Mouse (Mus musculus): ENCODE measurements around the gene Aldh3b1. TPM values are rescaled to one million over a fixed set of nuclear protein-coding genes. Genes with fewer than 3 reads are reported as not detected.

The Aldh3b1 gene
- polyA plus RNA-seq, 1 experiment from 2014 or later, result 1.5 TPM

DNA sequence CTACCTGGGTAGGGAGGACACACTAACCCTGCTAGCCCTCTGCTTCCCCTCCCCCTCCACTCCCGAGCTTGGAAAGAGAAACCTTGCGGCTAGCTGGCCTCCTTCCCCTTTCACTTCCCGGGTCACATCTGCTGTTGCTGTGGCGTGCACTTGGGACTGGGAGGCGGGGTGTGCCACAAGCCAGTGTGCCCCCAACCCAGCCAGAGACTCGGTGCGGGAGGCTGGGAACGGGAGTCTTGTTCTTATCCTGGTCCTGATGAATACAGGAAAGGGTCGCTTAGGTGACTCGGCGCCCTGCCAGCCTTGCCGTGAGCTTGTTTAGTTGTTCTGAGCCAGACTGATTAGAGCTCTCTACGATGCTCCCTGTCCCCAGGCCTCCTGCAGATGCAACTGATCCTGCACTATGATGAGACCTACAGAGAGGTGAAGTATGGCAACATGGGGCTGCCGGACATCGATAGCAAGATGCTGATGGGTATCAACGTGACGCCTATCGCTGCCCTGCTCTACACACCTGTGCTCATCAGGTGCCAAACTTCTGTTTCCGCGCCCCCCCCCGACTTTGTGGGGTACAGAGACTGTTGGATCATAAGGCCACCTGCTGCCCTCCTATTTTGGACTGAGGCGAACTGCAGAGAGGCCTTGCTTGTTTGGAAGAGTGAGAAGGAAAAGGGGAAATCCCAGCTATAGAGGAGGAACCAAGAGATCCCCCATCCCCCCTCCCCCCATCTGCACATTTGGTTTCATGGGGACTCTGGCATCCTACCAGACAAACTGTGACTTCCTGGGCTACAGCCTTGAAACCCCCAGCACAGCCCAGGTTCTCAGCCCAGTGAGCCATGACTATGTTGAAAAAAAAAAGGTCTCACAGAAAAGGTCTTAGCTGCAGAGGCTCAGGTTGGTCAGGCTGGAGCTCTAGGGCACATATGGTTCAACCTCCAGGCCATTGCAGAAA, 6.6 kb upstream of the Aldh3b1 start:
- H3K4me3 ChIP-seq, result peak overlapping the region; percentile 39
- H3K36me3 ChIP-seq, result no peaks in the 10 kb centered on the region
- peaks cover 13% of the 10 kb centered on the region for H3K4me1 ChIP-seq
- peak overlapping the region; percentile 70 for H3K4me2 ChIP-seq (replicated peaks)
- H3K9me3 ChIP-seq, result no peaks in the 10 kb centered on the region
- peak overlapping the region; percentile 33 for H3K9ac ChIP-seq (replicated peaks)
- ATAC-seq (replicated peaks), result no peak
- 6% methylated on average over 21 of the region's 22 CpGs for WGBS
- no peak overlapping the region for H3K27ac ChIP-seq (replicated peaks)
- H3K27me3 ChIP-seq, result peaks cover 4% of the 10 kb centered on the region; the same call in 1 of the 2 replicates

- Histone ChIP-seq H3K4me3 (peak within 1 kb of the TSS; percentile 39), H3K4me2 (replicated peaks) (peak within 1 kb of the TSS; percentile 70), H3K36me3 (no peaks in the 10 kb centered on the region), H3K27me3 (peaks cover 4% of the 10 kb centered on the region; the same call in 1 of the 2 replicates), H3K4me1 (peaks cover 18% of the 10 kb centered on the region), H3K9me3 (no peaks in the 10 kb centered on the region), H3K27ac (replicated peaks) (no peak within 1 kb of the TSS), H3K9ac (replicated peaks) (peak within 1 kb of the TSS; percentile 33)
- ATAC-seq (replicated peaks), result 0 out of 2 replicates have a peak, but pooled peaks have one; percentile 51
- 8% methylated on average over 42 of the region's 42 CpGs for WGBS
Observed at GRCm38 (mm10) chr19:3935032-3935895, 5.7 kb upstream of the Aldh3b1 start, which contains the start of gene Unc93b1. Unc93b1 (plus strand) TSS chr19:3935186.

- no peak overlapping the region for H3K9ac ChIP-seq (replicated peaks)
- H3K4me3 ChIP-seq, result no peak overlapping the region
- H3K27me3 ChIP-seq, result peaks cover 4% of the 10 kb centered on the region; the same call in 1 of the 2 replicates
- 91% methylated on average over 9 of the region's 9 CpGs for WGBS
- H3K9me3 ChIP-seq, result no peaks in the 10 kb centered on the region
- no peak overlapping the region for H3K27ac ChIP-seq (replicated peaks)
- H3K4me2 ChIP-seq (replicated peaks), result no peak overlapping the region
- peaks cover 32% of the 10 kb centered on the region for H3K4me1 ChIP-seq
- no peaks in the 10 kb centered on the region for H3K36me3 ChIP-seq
- ATAC-seq (replicated peaks), result no peak
Observed at GRCm38 (mm10) chr19:3931716-3932115, 2.1 kb upstream of the Aldh3b1 start.

DNA sequence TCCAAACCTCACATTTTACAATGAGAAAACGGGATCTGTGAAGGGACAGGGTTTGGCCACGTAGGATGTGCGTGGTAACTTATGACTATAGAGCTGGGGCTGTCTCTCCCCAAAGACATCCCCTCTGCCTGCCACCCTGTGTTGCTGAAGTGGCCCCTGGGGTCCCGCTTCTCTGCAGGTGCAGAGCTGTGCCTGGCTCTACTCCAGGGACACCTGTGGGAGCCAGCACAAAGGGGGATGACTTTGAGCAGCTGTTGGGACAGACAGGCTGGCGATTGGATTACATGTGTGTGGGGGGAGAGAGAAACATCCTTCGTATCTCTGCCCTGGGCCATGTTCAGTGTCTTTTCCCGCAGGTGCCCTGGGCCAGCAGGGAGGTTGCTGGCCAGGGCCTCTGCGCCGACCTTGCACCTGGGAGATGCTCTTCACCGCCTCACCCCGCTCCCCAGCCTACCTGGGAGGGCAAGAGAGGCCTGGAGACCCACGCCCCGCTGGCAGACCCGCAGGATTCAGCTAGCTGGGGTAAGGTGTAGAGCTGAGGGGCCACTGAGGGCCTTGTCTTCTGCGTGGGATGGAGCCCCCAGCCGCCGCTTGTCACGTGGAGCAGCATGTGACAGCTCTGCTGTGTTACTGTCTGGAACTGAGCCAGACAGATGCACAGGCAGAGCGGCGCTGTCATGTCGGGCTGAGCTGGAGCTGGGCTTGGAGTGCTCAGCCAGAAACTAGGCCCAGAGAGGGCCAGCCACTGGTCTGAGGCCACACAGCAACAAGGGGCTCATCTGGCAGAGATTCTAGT, 852 bp upstream of the Aldh3b1 start:
- H3K36me3 ChIP-seq, result no peaks in the 10 kb centered on the region
- H3K4me2 ChIP-seq (replicated peaks), result no peak overlapping the region
- WGBS, result 69% methylated on average over 21 of the region's 21 CpGs
- peaks cover 4% of the 10 kb centered on the region; the same call in 1 of the 2 replicates for H3K27me3 ChIP-seq
- no peak overlapping the region for H3K4me3 ChIP-seq
- 0 out of 2 replicates have a peak overlapping the region, but pooled peaks have one; percentile 60 for H3K27ac ChIP-seq (replicated peaks)
- peaks cover 22% of the 10 kb centered on the region for H3K4me1 ChIP-seq
- H3K9ac ChIP-seq (replicated peaks), result no peak overlapping the region
- ATAC-seq (replicated peaks), result no peak
- no peaks in the 10 kb centered on the region for H3K9me3 ChIP-seq

DNA sequence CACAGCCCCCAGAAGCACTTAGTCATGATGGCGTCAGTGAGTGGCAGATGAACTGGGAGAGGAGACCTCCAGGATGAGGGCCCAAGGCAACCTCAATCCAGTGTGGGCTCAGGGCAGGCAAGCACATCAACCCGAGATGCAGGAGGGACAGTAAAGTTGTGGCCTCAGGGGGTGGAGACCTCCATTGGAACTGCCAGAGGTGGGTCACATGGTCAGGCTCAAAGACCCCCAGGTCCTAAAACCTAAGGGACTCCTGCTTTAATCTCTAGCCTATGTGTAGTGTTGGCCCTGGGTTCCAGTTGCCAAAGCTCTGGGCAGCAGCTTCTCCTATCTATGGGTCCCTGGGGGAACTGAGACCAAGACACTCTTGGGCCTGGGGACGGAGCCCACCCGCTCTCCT, 829 bp downstream of the Aldh3b1 start:
- peaks cover 19% of the 10 kb centered on the region for H3K4me1 ChIP-seq
- H3K4me3 ChIP-seq, result no peak overlapping the region
- no peaks in the 10 kb centered on the region for H3K9me3 ChIP-seq
- no peak overlapping the region for H3K9ac ChIP-seq (replicated peaks)
- whole genome bisulfite sequencing, result 81% methylated on average over 4 of the region's 4 CpGs
- no peaks in the 10 kb centered on the region for H3K27me3 ChIP-seq
- H3K4me2 ChIP-seq (replicated peaks), result no peak overlapping the region
- H3K36me3 ChIP-seq, result no peaks in the 10 kb centered on the region
- no peak for ATAC-seq (replicated peaks)
- H3K27ac ChIP-seq (replicated peaks), result 0 out of 2 replicates have a peak overlapping the region, but pooled peaks have one; percentile 60

- Histone ChIP-seq H3K4me2 (replicated peaks) (no peak overlapping the region), H3K4me1 (peaks cover 19% of the 10 kb centered on the region), H3K4me3 (no peak overlapping the region), H3K27ac (replicated peaks) (no peak overlapping the region), H3K27me3 (no peaks in the 10 kb centered on the region), H3K9me3 (no peaks in the 10 kb centered on the region), H3K9ac (replicated peaks) (no peak overlapping the region), H3K36me3 (no peaks in the 10 kb centered on the region)
- ATAC-seq (replicated peaks), result no peak
- 93% methylated on average over 4 of the region's 4 CpGs for WGBS
Observed at GRCm38 (mm10) chr19:3927989-3928388, 1.6 kb downstream of the Aldh3b1 start.

DNA sequence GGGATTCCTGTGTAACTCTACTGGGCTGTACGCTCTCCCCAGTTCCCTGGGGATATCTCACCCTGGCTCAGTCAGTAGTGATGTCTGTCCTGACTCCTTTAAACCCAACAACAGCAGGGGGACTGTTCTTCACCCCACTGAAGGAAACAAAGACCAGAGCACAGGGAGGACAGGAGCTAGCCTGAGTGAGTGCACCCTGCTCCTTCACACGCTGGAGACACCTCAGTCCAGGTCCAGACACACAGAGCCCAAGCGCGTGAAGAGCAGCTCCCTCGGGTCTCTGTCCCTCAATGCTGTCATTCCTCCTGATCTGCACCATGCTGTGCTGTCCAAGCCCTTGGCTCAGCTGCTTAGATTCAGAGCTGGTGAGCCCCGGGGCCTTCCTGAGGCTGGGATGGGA, 2.9 kb downstream of the Aldh3b1 start:
- 73% methylated on average over 6 of the region's 6 CpGs for WGBS
- ATAC-seq (replicated peaks), result no peak
- no peaks in the 10 kb centered on the region for H3K36me3 ChIP-seq
- no peak overlapping the region for H3K4me3 ChIP-seq
- no peak overlapping the region for H3K27ac ChIP-seq (replicated peaks)
- no peaks in the 10 kb centered on the region for H3K9me3 ChIP-seq
- no peak overlapping the region for H3K9ac ChIP-seq (replicated peaks)
- H3K27me3 ChIP-seq, result no peaks in the 10 kb centered on the region
- no peak overlapping the region for H3K4me2 ChIP-seq (replicated peaks)
- peaks cover 19% of the 10 kb centered on the region for H3K4me1 ChIP-seq

- Histone ChIP-seq H3K36me3 (no peaks in the 10 kb centered on the region), H3K9ac (replicated peaks) (no peak overlapping the region), H3K27ac (replicated peaks) (no peak overlapping the region), H3K4me1 (peaks cover 19% of the 10 kb centered on the region), H3K4me2 (replicated peaks) (no peak overlapping the region), H3K9me3 (no peaks in the 10 kb centered on the region), H3K4me3 (no peak overlapping the region), H3K27me3 (no peaks in the 10 kb centered on the region)
- 81% methylated on average over 3 of the region's 3 CpGs for WGBS
- no peak for ATAC-seq (replicated peaks)
Observed at GRCm38 (mm10) chr19:3926279-3926678, 3.3 kb downstream of the Aldh3b1 start.

DNA sequence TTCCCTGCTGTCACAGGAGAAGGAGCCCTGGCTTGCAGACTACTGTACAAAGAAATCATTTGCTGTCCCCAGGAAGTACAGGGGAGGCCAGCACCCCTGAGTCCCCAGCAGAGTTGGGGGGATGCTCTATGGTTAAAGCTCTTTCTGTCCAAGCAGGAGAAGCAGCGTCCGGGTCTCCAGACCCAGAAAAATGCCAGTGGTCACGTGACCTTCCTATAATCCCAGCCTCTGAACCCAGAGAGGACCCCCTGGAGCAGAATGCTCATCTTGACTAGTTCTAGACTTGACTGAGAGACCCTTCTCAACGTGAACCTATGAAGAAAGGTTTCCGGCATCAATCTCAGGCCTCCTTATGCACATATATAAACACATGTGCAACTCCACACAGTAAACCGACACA, 3.7 kb downstream of the Aldh3b1 start:
- no peak for ATAC-seq (replicated peaks)
- WGBS, result 81% methylated on average over 6 of the region's 6 CpGs

GRCm38 (mm10) chr19:3924868-3925267, 4.7 kb downstream of the Aldh3b1 start:
- no peak for ATAC-seq (replicated peaks)
- 92% methylated on average over 7 of the region's 7 CpGs for WGBS
- H3K9ac ChIP-seq (replicated peaks), result no peak overlapping the region
- H3K4me2 ChIP-seq (replicated peaks), result no peak overlapping the region
- H3K27ac ChIP-seq (replicated peaks), result no peak overlapping the region
- no peaks in the 10 kb centered on the region for H3K27me3 ChIP-seq
- no peak overlapping the region for H3K4me3 ChIP-seq
- H3K9me3 ChIP-seq, result no peaks in the 10 kb centered on the region
- peaks cover 9% of the 10 kb centered on the region for H3K4me1 ChIP-seq
- no peaks in the 10 kb centered on the region for H3K36me3 ChIP-seq

More for the DNA sequence above, 3.7 kb downstream of the Aldh3b1 start:
- Histone ChIP-seq H3K4me1 (peaks cover 18% of the 10 kb centered on the region), H3K9ac (replicated peaks) (no peak overlapping the region), H3K9me3 (no peaks in the 10 kb centered on the region), H3K27me3 (no peaks in the 10 kb centered on the region), H3K36me3 (no peaks in the 10 kb centered on the region), H3K27ac (replicated peaks) (no peak overlapping the region), H3K4me2 (replicated peaks) (no peak overlapping the region), H3K4me3 (no peak overlapping the region)

GRCm38 (mm10) chr19:3924190-3924589, 5.4 kb downstream of the Aldh3b1 start:
- Histone ChIP-seq H3K4me3 (no peak overlapping the region), H3K27ac (replicated peaks) (no peak overlapping the region), H3K9ac (replicated peaks) (no peak overlapping the region), H3K27me3 (no peaks in the 10 kb centered on the region), H3K36me3 (no peaks in the 10 kb centered on the region), H3K9me3 (no peaks in the 10 kb centered on the region), H3K4me1 (peaks cover 4% of the 10 kb centered on the region), H3K4me2 (replicated peaks) (no peak overlapping the region)
- 83% methylated on average over 8 of the region's 8 CpGs for WGBS
- no peak for ATAC-seq (replicated peaks)
